Mouse (Mus musculus) stomach, embryonic 15.5 days (tissue): ENCODE data around the gene Eid3. TPM values are rescaled to one million over a fixed set of nuclear protein-coding genes. Genes with fewer than 3 reads are reported as not detected.

ENCODE experiments used
- ATAC-seq: fragments of 200-750 bp; cut with Nextera tagmentation; 2 replicates; pipeline ENCODE4 v1.8.0; 2017; ENCODE audit warnings: low read depth, moderate number of reproducible peaks, moderate TSS enrichment; ENCODE audit not compliant: insufficient read depth, low FRiP score
- H3K27ac ChIP-seq: fragments of 300-500 bp; sonication (generic); 2 replicates; pipeline ENCODE4 v1.5.1; 2015; ENCODE audit warnings: mild to moderate bottlenecking, inconsistent platforms
- H3K27me3 ChIP-seq: fragments of 300-500 bp; sonication (generic); replicated peaks from 2 replicates; pipeline ENCODE4 v1.6.1; 2015; ENCODE audit warnings: inconsistent platforms
- H3K36me3 ChIP-seq: fragments of 300-500 bp; sonication (generic); 2 replicates; pipeline ENCODE4 v1.6.1; 2015; ENCODE audit warnings: inconsistent platforms
- H3K4me1 ChIP-seq: fragments of 300-500 bp; sonication (generic); 2 replicates; pipeline ENCODE4 v1.6.1; 2015; ENCODE audit warnings: inconsistent platforms
- H3K4me2 ChIP-seq: fragments of 300-500 bp; sonication (generic); 2 replicates; pipeline ENCODE4 v1.6.1; 2015; ENCODE audit warnings: mild to moderate bottlenecking, inconsistent platforms
- H3K4me3 ChIP-seq: fragments of 300-500 bp; sonication (generic); replicated peaks from 2 replicates; pipeline ENCODE4 v1.5.1; 2015; ENCODE audit warnings: inconsistent platforms
- H3K9ac ChIP-seq: fragments of 300-500 bp; sonication (generic); 2 replicates; pipeline ENCODE4 v1.6.1; 2015; ENCODE audit warnings: inconsistent platforms
- H3K9me3 ChIP-seq: fragments of 300-500 bp; sonication (generic); 2 replicates; pipeline ENCODE4 v1.6.1; 2016; ENCODE audit warnings: inconsistent platforms
- WGBS: fragments of 180-500 bp; shearing (Covaris S2); methylation state at CpG from one replicate; pipeline ENCODE4 v1.1.7; 2015; 5-methylcytosine and 5-hydroxymethylcytosine counted together
- polyA plus RNA-seq: library from polyadenylated mRNA; unstranded; fragments of >200 nt; fragmentation: Nextera tagmentation; extraction: Ambion mirVana; gene quantifications from 2 replicates; pipeline ENCODE4 v1.2.1, GENCODE M21; 2015

The Eid3 gene
- polyA plus RNA-seq, 1 experiment from 2014 or later = 0.65 TPM

DNA sequence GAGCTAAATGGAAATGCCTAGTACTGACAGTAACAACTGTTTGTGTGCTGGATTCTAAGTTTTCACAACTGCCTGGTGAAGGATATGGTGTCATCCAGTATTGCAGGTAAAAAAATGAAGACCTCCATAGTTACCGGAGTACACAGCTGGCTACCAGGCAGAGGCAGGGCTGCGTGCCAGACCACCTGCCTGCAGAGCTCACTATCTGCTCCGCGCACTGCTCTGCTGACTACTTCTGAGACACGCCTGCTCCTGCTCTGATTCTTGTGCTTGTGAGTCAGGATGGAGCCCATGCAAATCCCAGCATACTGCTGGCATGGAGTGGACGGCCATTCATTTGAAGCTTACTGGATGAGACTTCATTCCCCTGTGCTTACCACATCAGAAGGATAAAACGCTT is 2.6 kb upstream of the Eid3 start:
- WGBS = 67% methylated on average over 7 of the region's 7 CpGs
- H3K4me1 ChIP-seq = peaks cover 6% of the 10 kb centered on the region
- no peak for ATAC-seq
- H3K9ac ChIP-seq = no peak overlapping the region
- no peak overlapping the region for H3K4me3 ChIP-seq
- H3K27me3 ChIP-seq = no peaks in the 10 kb centered on the region
- 0 out of 2 replicates have a peak, but pooled peaks cover 18% of the 10 kb centered on the region for H3K36me3 ChIP-seq
- H3K9me3 ChIP-seq = no peaks in the 10 kb centered on the region
- no peak overlapping the region for H3K4me2 ChIP-seq
- no peak overlapping the region for H3K27ac ChIP-seq

DNA sequence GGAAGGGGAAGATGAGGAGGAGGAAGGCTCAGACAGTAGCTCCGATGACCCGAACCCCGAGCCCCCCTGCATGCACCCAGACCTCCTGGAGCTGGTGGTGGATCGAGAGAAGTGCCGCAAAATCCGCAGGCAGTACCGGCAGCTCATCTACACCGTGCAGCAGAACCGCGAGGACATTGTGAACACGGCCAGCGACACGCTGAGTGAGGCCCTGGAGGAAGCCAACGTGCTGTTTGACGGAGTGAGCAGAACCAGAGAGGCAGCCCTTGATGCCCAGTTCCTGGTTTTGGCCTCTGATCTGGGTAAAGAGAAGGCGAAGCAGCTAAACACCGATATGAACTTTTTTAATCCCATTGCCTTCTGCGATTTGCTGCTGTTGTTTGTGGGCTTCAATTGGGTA is 406 bp downstream of the Eid3 start:
- WGBS = 87% methylated on average over 18 of the region's 18 CpGs
- no peak for ATAC-seq
- H3K27ac ChIP-seq = no peak overlapping the region
- no peaks in the 10 kb centered on the region for H3K27me3 ChIP-seq
- H3K9me3 ChIP-seq = no peaks in the 10 kb centered on the region
- H3K36me3 ChIP-seq = 0 out of 2 replicates have a peak, but pooled peaks cover 18% of the 10 kb centered on the region
- H3K4me3 ChIP-seq = no peak overlapping the region
- H3K4me2 ChIP-seq = no peak overlapping the region
- H3K4me1 ChIP-seq = peaks cover 6% of the 10 kb centered on the region
- H3K9ac ChIP-seq = no peak overlapping the region

DNA sequence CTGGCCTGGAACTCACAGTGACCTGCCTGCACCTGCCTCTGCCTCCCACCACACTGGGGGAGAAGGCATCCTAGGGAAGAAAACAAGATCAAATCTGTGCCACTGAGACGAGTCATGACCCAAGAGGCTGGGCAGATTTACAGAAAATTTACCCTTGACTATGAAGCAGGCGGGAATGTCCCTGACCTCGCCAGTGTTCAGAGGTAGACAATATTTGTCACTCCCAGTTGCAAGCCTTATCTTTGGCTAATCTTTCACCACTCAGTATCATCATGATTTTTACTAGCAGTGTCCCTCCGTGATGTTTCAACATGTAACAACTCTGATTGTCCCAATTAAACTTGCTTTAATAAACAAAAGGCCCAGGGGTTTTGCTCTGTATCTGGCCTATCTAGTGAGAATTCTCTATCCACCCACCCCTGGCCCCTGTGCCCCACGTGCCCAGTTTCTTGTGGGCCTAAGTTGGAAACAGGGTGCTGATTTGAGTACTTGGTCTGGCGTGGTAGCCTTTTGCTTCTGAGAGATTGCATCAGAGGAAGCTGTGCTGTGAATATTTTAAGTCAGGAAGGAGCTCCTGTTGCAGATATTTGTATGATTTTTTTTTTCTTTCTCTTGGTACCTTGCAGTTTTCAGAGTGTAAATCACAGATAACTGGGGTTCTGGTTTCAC is 2.1 kb downstream of the Eid3 start:
- no peak overlapping the region for H3K27ac ChIP-seq
- no peak overlapping the region for H3K4me3 ChIP-seq
- ATAC-seq = no peak
- 0 out of 2 replicates have a peak, but pooled peaks cover 18% of the 10 kb centered on the region for H3K36me3 ChIP-seq
- WGBS = 81% methylated on average over 6 of the region's 6 CpGs
- no peaks in the 10 kb centered on the region for H3K27me3 ChIP-seq
- peaks cover 5% of the 10 kb centered on the region; the same call in 1 of the 2 replicates for H3K4me1 ChIP-seq
- H3K9ac ChIP-seq = no peak overlapping the region
- no peak overlapping the region for H3K4me2 ChIP-seq
- H3K9me3 ChIP-seq = no peaks in the 10 kb centered on the region

DNA sequence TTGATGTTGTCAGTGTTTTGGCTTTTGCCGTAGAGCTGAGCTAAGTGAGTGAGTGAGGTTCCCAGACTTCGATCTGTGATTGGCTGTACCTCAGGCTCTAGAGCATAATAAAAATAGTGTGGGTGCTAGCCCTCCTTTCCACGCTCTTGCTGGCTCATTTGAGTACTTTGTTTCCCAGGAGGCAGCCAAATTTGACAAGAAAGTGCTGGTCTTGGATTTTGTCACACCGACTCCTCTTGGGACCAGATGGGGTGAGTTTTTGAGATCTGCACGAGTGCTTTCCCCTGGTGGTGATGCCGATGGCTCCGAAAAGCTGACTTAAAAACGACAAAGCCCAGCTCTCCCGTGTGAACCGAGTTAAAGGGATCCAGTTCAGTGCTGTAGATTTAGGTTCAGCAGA is 9.0 kb downstream of the Eid3 start:
- peaks cover 18% of the 10 kb centered on the region for H3K36me3 ChIP-seq
- no peak overlapping the region for H3K4me3 ChIP-seq
- H3K27ac ChIP-seq = no peak overlapping the region
- H3K9me3 ChIP-seq = no peaks in the 10 kb centered on the region
- 80% methylated on average over 10 of the region's 10 CpGs for WGBS
- no peak overlapping the region for H3K9ac ChIP-seq
- peaks cover 5% of the 10 kb centered on the region; the same call in 1 of the 2 replicates for H3K4me1 ChIP-seq
- no peak for ATAC-seq
- H3K27me3 ChIP-seq = no peaks in the 10 kb centered on the region
- H3K4me2 ChIP-seq = no peak overlapping the region

DNA sequence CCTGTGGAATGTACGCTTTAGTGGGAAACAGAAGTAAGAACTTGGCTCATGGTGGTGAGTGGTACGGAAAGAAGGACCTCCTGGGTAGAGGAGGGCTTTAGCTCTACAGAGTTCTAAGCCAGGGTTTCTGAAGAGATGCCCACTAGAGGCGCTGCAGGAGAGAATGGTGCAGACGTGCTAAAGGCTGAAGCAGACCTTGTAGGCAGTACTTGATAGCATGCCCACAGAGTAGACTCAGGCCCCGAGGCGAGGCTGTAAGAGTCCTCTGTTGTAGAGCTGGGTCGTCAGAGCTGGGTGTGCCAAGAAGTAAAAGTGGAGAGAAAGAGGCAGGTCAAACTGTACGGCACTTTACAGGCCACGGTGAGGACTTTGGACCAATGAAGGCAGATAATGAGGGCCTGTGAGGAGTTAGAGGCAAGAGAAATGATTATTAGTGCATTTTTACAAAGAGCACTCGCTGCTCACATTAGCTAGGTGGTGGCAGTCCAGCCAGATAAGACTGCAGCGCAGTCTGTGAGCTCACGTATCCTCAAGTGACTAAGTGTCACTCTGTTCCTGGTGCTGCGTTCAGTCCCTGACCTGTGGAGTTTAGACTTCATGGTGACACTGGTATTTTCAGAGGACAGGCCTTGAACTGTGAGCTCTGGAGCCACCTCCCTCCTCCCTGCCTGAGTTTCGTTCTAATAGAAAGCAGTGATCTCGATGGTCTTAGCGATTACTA is 9.8 kb downstream of the Eid3 start:
- no peak overlapping the region for H3K4me3 ChIP-seq
- peak; percentile 79 for ATAC-seq
- peaks cover 5% of the 10 kb centered on the region; the same call in 1 of the 2 replicates for H3K4me1 ChIP-seq
- H3K9me3 ChIP-seq = no peaks in the 10 kb centered on the region
- H3K27me3 ChIP-seq = no peaks in the 10 kb centered on the region
- H3K9ac ChIP-seq = no peak overlapping the region
- H3K27ac ChIP-seq = no peak overlapping the region
- peaks cover 21% of the 10 kb centered on the region for H3K36me3 ChIP-seq
- 77% methylated on average over 16 of the region's 16 CpGs for WGBS
- H3K4me2 ChIP-seq = no peak overlapping the region

DNA sequence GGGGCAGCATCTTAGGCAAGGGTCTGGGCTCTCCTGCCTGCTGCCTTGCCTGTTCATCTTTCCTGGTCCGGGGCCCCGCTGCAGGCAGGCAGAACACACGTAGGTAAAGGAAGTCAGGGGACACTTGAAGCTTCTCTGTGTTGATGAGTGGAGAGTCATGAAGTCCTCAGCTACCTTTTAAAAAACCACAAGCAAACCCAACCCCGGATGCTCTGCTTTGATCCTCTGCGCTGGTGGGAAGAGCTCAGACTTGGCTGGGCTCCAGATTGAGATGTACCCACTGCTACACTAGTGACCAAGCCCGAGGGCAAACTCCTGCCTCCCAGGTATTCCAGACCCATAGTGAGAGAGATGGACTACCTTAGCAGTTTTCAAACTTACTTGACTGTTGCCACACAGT is 20.9 kb downstream of the Eid3 start:
- Histone ChIP-seq H3K36me3 (peaks cover 31% of the 10 kb centered on the region), H3K27ac (no peak overlapping the region), H3K4me1 (no peaks in the 10 kb centered on the region), H3K9ac (no peak overlapping the region), H3K27me3 (no peaks in the 10 kb centered on the region), H3K9me3 (no peaks in the 10 kb centered on the region), H3K4me3 (no peak overlapping the region), H3K4me2 (no peak overlapping the region)
- ATAC-seq = no peak
- 91% methylated on average over 6 of the region's 6 CpGs for WGBS

DNA sequence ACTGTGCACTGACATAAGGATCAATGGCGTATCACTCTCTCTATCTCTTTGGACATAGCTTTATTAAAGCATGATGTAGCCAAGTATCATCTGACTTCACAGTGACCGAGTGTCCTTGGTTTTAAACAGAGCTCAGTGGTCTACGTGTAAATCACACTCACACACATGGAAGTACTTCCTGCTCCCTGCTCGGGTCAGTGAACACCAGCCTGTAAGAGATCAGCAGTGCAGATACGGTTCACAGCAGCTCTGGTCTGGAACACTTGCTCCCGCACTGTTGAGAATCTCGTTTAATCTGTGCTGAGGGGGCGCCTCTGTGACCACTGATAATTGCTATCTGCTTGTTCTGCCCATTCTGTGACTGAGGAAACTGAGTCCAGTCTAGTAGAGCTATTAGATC is 22.1 kb downstream of the Eid3 start:
- Histone ChIP-seq H3K4me1 (no peaks in the 10 kb centered on the region), H3K27ac (no peak overlapping the region), H3K4me3 (no peak overlapping the region), H3K27me3 (no peaks in the 10 kb centered on the region), H3K9me3 (no peaks in the 10 kb centered on the region), H3K9ac (no peak overlapping the region), H3K4me2 (no peak overlapping the region), H3K36me3 (peaks cover 30% of the 10 kb centered on the region)
- no peak for ATAC-seq
- 83% methylated on average over 8 of the region's 8 CpGs for WGBS

DNA sequence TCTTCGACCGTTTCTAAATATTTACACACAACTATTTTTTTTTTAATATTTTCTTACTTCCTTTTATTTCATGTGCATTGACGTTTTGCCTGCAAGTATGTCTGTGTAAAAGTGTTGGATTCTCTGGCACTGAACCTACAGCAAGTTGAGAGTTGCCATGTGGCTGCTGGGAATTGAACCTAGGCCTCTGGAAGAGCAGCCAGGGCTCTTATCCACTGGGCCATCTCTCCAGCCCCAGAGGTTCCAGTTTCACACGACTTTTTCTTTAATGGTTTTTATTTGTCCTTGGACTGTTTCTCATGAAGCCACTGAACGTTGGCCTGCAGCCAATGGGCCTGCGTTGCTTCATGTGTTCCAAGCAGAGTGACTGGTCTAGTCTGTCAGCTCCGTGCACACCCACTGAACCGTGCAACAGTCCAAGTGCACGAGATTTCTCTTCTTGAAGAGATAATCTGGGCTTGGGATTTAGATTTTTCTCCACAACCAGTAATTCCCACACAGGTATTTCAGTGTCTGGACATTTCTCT is 23.1 kb downstream of the Eid3 start:
- WGBS = 37% methylated on average over 9 of the region's 9 CpGs
- Histone ChIP-seq H3K4me2 (no peak overlapping the region), H3K4me3 (no peak overlapping the region), H3K9ac (no peak overlapping the region), H3K27me3 (no peaks in the 10 kb centered on the region), H3K27ac (0 out of 2 replicates have a peak overlapping the region, but pooled peaks have one; percentile 28), H3K4me1 (no peaks in the 10 kb centered on the region), H3K9me3 (no peaks in the 10 kb centered on the region), H3K36me3 (peaks cover 29% of the 10 kb centered on the region)
- ATAC-seq = peak; percentile 25; the same call in 1 of the 2 replicates

DNA sequence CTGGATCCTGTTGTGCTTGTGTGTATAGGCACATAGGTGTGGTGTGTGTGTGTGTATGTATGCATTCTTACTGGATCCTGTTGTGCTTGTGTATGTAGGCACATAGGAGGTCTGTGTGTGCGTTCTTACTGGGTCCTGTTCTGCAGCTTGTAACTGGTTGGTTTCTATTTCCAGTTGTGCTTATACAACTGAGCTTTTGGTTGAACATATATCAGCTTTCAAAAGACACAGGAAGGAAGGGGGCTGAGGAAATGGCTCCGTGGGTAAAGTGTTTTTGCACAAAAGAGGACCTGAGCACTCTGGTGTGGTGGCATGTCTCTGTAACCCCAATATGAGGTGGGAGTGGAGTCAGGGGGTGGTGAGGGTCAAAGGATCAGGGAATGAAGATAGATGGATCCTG is 24.5 kb downstream of the Eid3 start:
- Histone ChIP-seq H3K27ac (no peak overlapping the region), H3K9me3 (no peaks in the 10 kb centered on the region), H3K4me3 (no peak overlapping the region), H3K36me3 (peaks cover 20% of the 10 kb centered on the region), H3K4me2 (no peak overlapping the region), H3K9ac (no peak overlapping the region), H3K27me3 (no peaks in the 10 kb centered on the region), H3K4me1 (no peaks in the 10 kb centered on the region)
- no peak for ATAC-seq
- WGBS = 59% methylated on average over 2 of the region's 2 CpGs

DNA sequence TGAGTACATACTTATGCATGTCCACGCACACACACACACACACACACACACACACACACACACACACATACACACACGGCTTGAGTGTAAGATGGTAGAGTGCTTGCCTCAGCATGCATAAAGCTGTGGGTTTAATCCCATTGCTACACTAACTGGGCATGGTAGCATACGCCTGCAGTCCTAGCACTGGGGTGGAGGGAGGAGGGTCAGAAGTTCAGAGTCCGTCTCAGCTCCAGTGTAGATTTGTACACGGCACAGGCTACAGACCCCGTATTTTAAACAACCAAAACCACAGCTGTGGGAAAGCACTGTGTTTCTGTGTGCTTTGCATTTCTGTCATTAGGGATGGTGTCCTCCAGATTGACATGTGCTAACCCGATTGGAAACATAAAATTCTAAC is 25.0 kb downstream of the Eid3 start:
- WGBS = 64% methylated on average over 7 of the region's 7 CpGs
- ATAC-seq = no peak; the same call in 1 of the 2 replicates
- Histone ChIP-seq H3K27me3 (no peaks in the 10 kb centered on the region), H3K4me3 (no peak overlapping the region), H3K9me3 (no peaks in the 10 kb centered on the region), H3K27ac (no peak overlapping the region), H3K9ac (no peak overlapping the region), H3K36me3 (peaks cover 21% of the 10 kb centered on the region), H3K4me2 (no peak overlapping the region), H3K4me1 (no peaks in the 10 kb centered on the region)

DNA sequence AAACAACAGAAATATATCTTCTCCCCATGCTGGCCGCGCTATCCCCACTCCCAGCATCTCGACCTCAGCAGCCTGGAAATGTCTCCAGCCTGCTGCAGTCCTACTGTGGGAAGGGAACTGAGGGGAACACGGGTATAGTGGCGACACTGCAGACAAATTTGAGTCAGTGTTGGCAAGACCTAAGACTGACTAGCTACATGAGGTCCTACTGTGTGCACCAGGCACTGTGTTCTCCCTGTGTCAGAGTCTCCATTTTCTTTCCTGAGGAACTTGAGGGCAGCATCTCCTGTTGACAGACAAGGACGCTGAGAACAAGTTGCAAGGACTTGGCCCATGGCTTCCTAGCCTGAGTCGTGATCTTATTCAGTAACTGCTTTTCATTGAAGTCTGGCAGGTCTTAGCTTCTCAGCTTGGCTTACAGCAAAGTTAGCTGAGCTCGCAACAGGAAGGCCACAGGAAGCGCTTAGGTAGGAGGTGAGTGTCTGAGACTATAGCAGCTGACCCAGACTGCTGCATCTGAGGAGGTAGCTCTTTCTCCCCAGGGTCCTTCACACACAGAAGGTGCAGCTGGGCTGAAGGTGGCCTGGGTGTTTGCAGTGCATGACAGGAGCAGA is 26.1 kb downstream of the Eid3 start:
- H3K36me3 ChIP-seq = peaks cover 21% of the 10 kb centered on the region
- H3K4me1 ChIP-seq = no peaks in the 10 kb centered on the region
- no peaks in the 10 kb centered on the region for H3K9me3 ChIP-seq
- H3K27me3 ChIP-seq = no peaks in the 10 kb centered on the region
- no peak for ATAC-seq
- no peak overlapping the region for H3K9ac ChIP-seq
- no peak overlapping the region for H3K27ac ChIP-seq
- 88% methylated on average over 9 of the region's 9 CpGs for WGBS
- H3K4me3 ChIP-seq = no peak overlapping the region
- no peak overlapping the region for H3K4me2 ChIP-seq
